Mouse (Mus musculus) cerebellum, adult (tissue): Measurements from ENCODE around the gene Cadm1.

Source experiments
- ATAC-seq: cut with Nextera tagmentation; 2 replicates; pipeline ENCODE4 v1.9.2; 2017; ENCODE audit warnings: mild to moderate bottlenecking, moderate library complexity, mixed read lengths; ENCODE audit not compliant: insufficient number of reproducible peaks, low FRiP score, low TSS enrichment

The Cadm1 gene

DNA sequence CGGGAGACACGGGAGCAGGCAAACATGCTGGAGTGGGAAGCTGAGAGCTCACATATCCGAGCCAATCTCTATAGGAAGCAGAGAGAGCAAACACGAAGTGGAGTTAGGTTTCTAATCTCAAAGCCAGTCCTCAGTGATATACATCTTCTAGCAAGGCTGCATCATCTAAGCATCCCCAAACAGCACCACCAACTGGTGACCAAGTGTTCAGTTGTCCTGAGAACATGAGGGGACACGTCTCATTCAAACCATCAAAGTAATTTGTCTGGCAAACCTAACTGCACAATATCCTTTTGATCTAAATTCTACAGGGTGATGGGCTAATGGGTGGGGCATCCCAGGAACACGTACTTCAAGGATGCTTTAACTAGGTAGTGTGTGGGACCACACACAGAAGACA lies 376.5 kb downstream of the Cadm1 start:
- ATAC-seq, result no peak
